Mouse (Mus musculus): ENCODE results near the gene Olfr154. TPM values are rescaled to one million over a fixed set of nuclear protein-coding genes. Genes with fewer than 3 reads are reported as not detected.
"Not testable (repeated sequence)": the region's sequence is repeated elsewhere in the genome, so short reads cannot be mapped to it uniquely, and the experiment has no call there.

Olfr154 gene
- polyA plus RNA-seq (2017; shearing (Covaris generic)), result not detected

GRCm38 (mm10) chr2:85664355-85664754 lies at the start of gene Olfr154:
Olfr154 (minus strand) TSS chr2:85664455.
- ATAC-seq, result not testable (repeated sequence)

DNA sequence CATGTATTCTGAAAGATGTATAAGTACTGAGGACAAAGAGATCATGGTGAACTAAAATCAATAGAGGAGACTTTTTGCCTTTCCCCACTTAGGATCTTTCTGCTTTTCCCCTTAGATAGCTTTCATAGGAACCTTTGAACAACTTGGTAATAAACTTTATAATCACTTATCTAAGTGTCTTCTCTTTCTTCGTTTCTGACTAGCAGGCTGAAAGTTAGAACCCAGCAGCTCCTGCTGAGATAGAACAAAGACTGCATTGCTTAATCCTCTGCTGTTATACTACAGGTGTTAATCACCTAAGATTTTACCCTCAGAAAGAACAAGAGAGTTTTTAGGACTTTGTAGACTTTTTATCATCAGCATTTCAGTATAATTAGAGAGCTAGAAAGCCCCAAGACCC lies 46.9 kb upstream of the Olfr154 start:
- ATAC-seq, result no peak

DNA sequence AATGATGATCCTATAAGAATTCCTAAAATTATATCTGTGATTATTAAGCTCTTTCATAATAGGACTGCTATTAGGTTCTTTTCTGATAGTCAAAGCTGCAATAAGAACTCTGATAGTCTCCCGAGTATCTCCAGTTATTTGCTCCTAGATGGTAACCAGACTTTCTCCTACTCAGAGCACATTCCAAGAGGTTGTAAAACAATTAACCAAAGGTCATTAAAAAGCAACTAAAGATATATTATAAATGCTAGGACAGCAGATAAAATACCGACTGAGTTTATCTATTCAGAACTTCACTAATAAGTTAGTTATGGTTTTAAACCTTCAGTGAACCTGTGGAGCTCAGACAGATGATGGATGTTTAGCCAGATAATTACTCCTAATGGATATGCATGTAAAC lies 46.4 kb upstream of the Olfr154 start:
- ATAC-seq, result not testable (repeated sequence)

GRCm38 (mm10) chr2:85689131-85689530 lies 24.9 kb upstream of the Olfr154 start, which contains the start of gene Olfr1008:
Olfr1008 (plus strand) TSS chr2:85689431.
- no peak for ATAC-seq

- no peak for ATAC-seq
These were observed 14.4 kb upstream of the Olfr154 start, which contains the start of gene Olfr1006 for GRCm38 (mm10) chr2:85678667-85679066. Olfr1006 (minus strand) TSS chr2:85678767.

GRCm38 (mm10) chr2:85650604-85651003 lies 13.7 kb downstream of the Olfr154 start, which contains the start of gene Olfr1002:
Olfr1002 (minus strand) TSS chr2:85650704.
- ATAC-seq, result no peak

Other genes with a start within 250 kb of the Olfr154 start
- not detected for gene Olfr993, start 249.6 kb downstream of the Olfr154 start, polyA plus RNA-seq (2017; shearing (Covaris generic))
- gene Olfr994, start 228.0 kb downstream of the Olfr154 start, polyA plus RNA-seq (2017; shearing (Covaris generic)), result not detected
- gene Olfr995, start 220.8 kb downstream of the Olfr154 start, polyA plus RNA-seq (2017; shearing (Covaris generic)), result not detected
- gene 4833423E24Rik, start 145.4 kb downstream of the Olfr154 start, polyA plus RNA-seq (2017; shearing (Covaris generic)), result not detected
- not detected for gene Olfr996, start 85.2 kb downstream of the Olfr154 start, polyA plus RNA-seq (2017; shearing (Covaris generic))
- gene Olfr998, start 75.5 kb downstream of the Olfr154 start, polyA plus RNA-seq (2017; shearing (Covaris generic)), result not detected
- gene Olfr1000, start 52.6 kb downstream of the Olfr154 start, polyA plus RNA-seq (2017; shearing (Covaris generic)), result not detected
- gene Olfr1002, start 13.8 kb downstream of the Olfr154 start, polyA plus RNA-seq (2017; shearing (Covaris generic)), result not detected
- not detected for gene Olfr1006, start 14.3 kb upstream of the Olfr154 start, polyA plus RNA-seq (2017; shearing (Covaris generic))
- gene Olfr1008, start 25.0 kb upstream of the Olfr154 start, polyA plus RNA-seq (2017; shearing (Covaris generic)), result not detected
- gene Olfr1009, start 51.0 kb upstream of the Olfr154 start, polyA plus RNA-seq (2017; shearing (Covaris generic)), result not detected
- not detected for gene Olfr1012, start 98.3 kb upstream of the Olfr154 start, polyA plus RNA-seq (2017; shearing (Covaris generic))
- gene Olfr1013, start 102.6 kb upstream of the Olfr154 start, polyA plus RNA-seq (2017; shearing (Covaris generic)), result not detected
- not detected for gene Olfr1014, start 108.3 kb upstream of the Olfr154 start, polyA plus RNA-seq (2017; shearing (Covaris generic))
- not detected for gene Olfr1015, start 117.6 kb upstream of the Olfr154 start, polyA plus RNA-seq (2017; shearing (Covaris generic))
- not detected for gene Olfr1016, start 138.1 kb upstream of the Olfr154 start, polyA plus RNA-seq (2017; shearing (Covaris generic))
- not detected for gene Olfr1018, start 154.0 kb upstream of the Olfr154 start, polyA plus RNA-seq (2017; shearing (Covaris generic))
- not detected for gene Olfr1019, start 181.0 kb upstream of the Olfr154 start, polyA plus RNA-seq (2017; shearing (Covaris generic))
- gene Olfr1020, start 182.6 kb upstream of the Olfr154 start, polyA plus RNA-seq (2017; shearing (Covaris generic)), result not detected
- gene Olfr1022, start 204.1 kb upstream of the Olfr154 start, polyA plus RNA-seq (2017; shearing (Covaris generic)), result not detected
- gene Olfr1023, start 221.2 kb upstream of the Olfr154 start, polyA plus RNA-seq (2017; shearing (Covaris generic)), result not detected
- not detected for gene Olfr1024, start 240.6 kb upstream of the Olfr154 start, polyA plus RNA-seq (2017; shearing (Covaris generic))